Mouse (Mus musculus) megakaryocyte, embryonic 14.5 days (primary cell): ENCODE results near the gene Atp5b.

Experiments
- FLI1 ChIP-seq: IDR thresholded peaks from 2 replicates; pipeline ENCODE4 v1.6.1; 2012; ENCODE audit warnings: low read length, inconsistent platforms, mixed read lengths
- GATA1 ChIP-seq: IDR thresholded peaks from 3 replicates; pipeline ENCODE4 v1.6.1; 2012; ENCODE audit warnings: mixed read lengths, low read length, inconsistent platforms, borderline replicate concordance

GRCm38 (mm10) chr10:128124831-128125230, 41.8 kb downstream of the Atp5b start:
- no peak for TF ChIP-seq GATA1
- TF ChIP-seq FLI1: no peak
